Mouse (Mus musculus) megakaryocyte, embryonic 14.5 days (primary cell): ENCODE data around the gene Prss12.

ENCODE experiments used
- FLI1 ChIP-seq: IDR thresholded peaks from 2 replicates; pipeline ENCODE4 v1.6.1; 2012; ENCODE audit warnings: low read length, inconsistent platforms, mixed read lengths
- GATA1 ChIP-seq: IDR thresholded peaks from 3 replicates; pipeline ENCODE4 v1.6.1; 2012; ENCODE audit warnings: mixed read lengths, low read length, inconsistent platforms, borderline replicate concordance

GRCm38 (mm10) chr3:123481266-123481665 lies 34.6 kb downstream of the Prss12 start:
- TF ChIP-seq GATA1 (no peak), FLI1 (no peak)
